Mouse (Mus musculus) bone marrow macrophage, adult 2 months (primary cell): ENCODE measurements around the gene Itgav. TPM values are rescaled to one million over a fixed set of nuclear protein-coding genes. Genes with fewer than 3 reads are reported as not detected.

Experiments used
- H3K27ac ChIP-seq: 2 replicates; pipeline ENCODE4 v1.5.1; 2012; ENCODE audit warnings: low read depth, low read length; ENCODE audit not compliant: insufficient read depth
- H3K4me1 ChIP-seq: 2 replicates; pipeline ENCODE4 v1.6.1; 2012; ENCODE audit warnings: low read length; ENCODE audit not compliant: control insufficient read depth, insufficient read depth
- H3K4me3 ChIP-seq: 2 replicates; pipeline ENCODE4 v1.5.1; 2012; ENCODE audit warnings: mild to moderate bottlenecking, low read length, moderate library complexity; ENCODE audit not compliant: insufficient read depth
- CTCF ChIP-seq: IDR thresholded peaks from 2 replicates; pipeline ENCODE4 v1.5.1; 2012; ENCODE audit warnings: low read depth, mild to moderate bottlenecking, low read length, moderate library complexity
- POLR2A ChIP-seq: IDR thresholded peaks from 2 replicates; pipeline ENCODE4 v1.6.1; 2012; ENCODE audit warnings: mild to moderate bottlenecking, low read depth, low read length, borderline replicate concordance
- polyA plus RNA-seq: library from polyadenylated mRNA; stranded (reverse); fragments of >200 nt; gene quantifications from 2 replicates; pipeline ENCODE4 v1.2.4, GENCODE M21; 2012; ENCODE audit not compliant: missing spikeins, insufficient read depth, insufficient read length

Gene Itgav
- polyA plus RNA-seq, 1 experiment, result 93.4 TPM

GRCm38 (mm10) chr2:83684691-83685090 is 39.5 kb upstream of the Itgav start:
- Histone ChIP-seq H3K4me3 (no peak overlapping the region), H3K4me1 (peaks cover 4% of the 10 kb centered on the region), H3K27ac (no peak overlapping the region)
- no peak for TF ChIP-seq POLR2A
- no peak for TF ChIP-seq CTCF

GRCm38 (mm10) chr2:83690372-83690771 is 33.8 kb upstream of the Itgav start:
- Histone ChIP-seq H3K27ac (no peak overlapping the region), H3K4me1 (no peaks in the 10 kb centered on the region), H3K4me3 (no peak overlapping the region)
- TF ChIP-seq CTCF, result no peak
- no peak for TF ChIP-seq POLR2A

DNA sequence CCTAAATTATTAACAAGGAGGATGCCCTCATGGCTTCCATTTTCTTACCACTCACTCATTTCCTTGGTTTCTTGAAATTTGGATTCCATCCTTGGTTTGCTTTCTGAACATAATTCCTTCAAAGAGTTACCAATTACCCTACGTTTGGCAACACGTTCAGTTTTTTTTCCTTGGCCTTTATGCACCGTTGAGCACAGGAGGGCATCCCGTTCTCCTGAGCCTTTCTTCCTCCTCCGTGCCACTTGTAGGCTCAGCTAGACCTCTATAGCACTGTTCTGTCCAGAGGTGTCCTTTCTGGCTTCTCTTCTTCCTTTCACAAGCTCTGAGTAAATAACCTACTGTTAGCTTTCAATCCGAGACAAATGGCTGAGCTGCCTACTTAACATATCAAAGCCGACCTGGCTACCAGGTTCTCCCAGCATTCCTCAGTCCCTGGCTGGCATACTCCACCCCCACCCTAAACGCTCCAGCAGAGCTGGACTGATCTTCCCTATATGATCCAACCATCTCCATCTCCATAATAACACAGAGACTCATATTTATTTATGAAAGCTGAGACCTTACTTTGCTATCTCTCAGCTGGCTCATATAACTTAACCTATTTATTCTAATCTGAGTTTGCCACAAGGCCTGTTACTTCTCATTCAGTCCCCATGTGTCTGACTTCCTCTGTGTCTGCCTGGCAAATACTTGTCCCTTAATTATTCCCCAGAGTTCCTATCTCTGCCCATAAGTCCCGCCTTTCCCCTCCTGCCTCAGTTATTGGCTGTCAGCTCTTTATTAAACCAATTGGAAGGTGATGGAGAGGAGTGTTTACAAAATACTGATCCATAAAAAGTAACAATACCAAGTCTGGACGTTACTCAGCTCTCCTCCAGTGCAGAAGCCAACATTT is 31.3 kb upstream of the Itgav start:
- Histone ChIP-seq H3K4me1 (no peaks in the 10 kb centered on the region), H3K27ac (no peak overlapping the region), H3K4me3 (no peak overlapping the region)
- no peak for TF ChIP-seq POLR2A
- TF ChIP-seq CTCF, result no peak

- Histone ChIP-seq H3K27ac (no peak overlapping the region), H3K4me3 (no peak overlapping the region), H3K4me1 (no peaks in the 10 kb centered on the region)
- no peak for TF ChIP-seq POLR2A
- no peak for TF ChIP-seq CTCF
Observed at GRCm38 (mm10) chr2:83694061-83694460, 30.1 kb upstream of the Itgav start.

DNA sequence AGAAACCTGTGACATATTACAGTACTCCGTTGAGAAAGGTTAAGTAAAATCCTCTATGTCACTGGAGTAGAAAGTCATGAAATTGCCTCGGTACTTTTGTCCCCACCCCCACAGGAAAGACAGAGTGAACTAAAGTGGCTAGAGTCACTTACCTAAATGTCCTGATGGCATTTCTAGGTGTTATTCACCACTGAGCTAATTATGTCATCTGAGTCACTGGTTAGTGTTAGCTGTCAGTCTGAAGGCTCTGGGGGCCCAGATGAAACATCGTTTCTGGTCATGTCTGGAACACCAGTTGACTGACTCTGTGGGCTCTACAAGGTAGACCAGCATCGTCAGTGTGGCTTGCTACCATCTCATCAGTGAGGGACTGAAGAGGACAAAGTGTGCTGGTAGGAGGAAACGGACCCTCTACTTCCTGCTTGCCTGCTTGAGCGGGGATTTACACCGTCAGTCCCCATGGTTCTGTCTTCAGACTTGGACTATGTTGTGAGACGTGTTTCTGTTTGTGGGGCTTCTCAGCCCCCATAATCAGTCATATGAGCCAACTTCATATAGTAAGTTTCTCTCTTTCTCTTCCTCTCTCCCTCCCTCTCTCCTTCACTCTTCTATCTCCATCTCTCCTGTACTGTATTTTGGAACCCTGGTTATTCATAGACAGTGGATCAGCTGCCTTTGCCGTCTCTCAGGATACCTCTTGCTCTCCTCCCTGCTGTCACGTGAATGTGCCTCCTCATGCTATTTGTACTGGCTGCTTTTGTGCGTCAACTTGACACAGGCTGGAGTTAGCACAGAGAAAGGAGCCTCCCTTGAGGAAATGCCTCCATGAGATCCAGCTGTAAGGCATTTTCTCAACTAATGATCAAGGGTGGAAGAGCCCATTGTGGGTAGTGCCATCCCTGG is 28.6 kb upstream of the Itgav start:
- no peak overlapping the region for H3K27ac ChIP-seq
- TF ChIP-seq POLR2A, result no peak
- no peak for TF ChIP-seq CTCF
- H3K4me3 ChIP-seq, result no peak overlapping the region
- peaks cover 2% of the 10 kb centered on the region; the same call in 1 of the 2 replicates for H3K4me1 ChIP-seq

- no peak overlapping the region for H3K27ac ChIP-seq
- no peak overlapping the region for H3K4me3 ChIP-seq
- peaks cover 18% of the 10 kb centered on the region for H3K4me1 ChIP-seq
- no peak for TF ChIP-seq POLR2A
- TF ChIP-seq CTCF, result no peak
Observed at GRCm38 (mm10) chr2:83698484-83698883, 25.7 kb upstream of the Itgav start.

- TF ChIP-seq CTCF, result no peak
- no peak for TF ChIP-seq POLR2A
- H3K27ac ChIP-seq, result no peak overlapping the region
- H3K4me1 ChIP-seq, result peaks cover 18% of the 10 kb centered on the region
- H3K4me3 ChIP-seq, result no peak overlapping the region
Observed at GRCm38 (mm10) chr2:83699324-83699723, 24.9 kb upstream of the Itgav start.

- Histone ChIP-seq H3K4me1 (peaks cover 23% of the 10 kb centered on the region), H3K4me3 (no peak overlapping the region), H3K27ac (no peak overlapping the region)
- TF ChIP-seq CTCF (no peak), POLR2A (no peak)
Observed at GRCm38 (mm10) chr2:83700667-83701066, 23.5 kb upstream of the Itgav start.

GRCm38 (mm10) chr2:83702411-83702810 is 21.8 kb upstream of the Itgav start:
- Histone ChIP-seq H3K4me3 (no peak overlapping the region), H3K27ac (no peak overlapping the region), H3K4me1 (peaks cover 32% of the 10 kb centered on the region)
- TF ChIP-seq CTCF (no peak), POLR2A (no peak)
